Mouse (Mus musculus) testis, adult 2 months (tissue): ENCODE measurements around the gene Prtg. TPM values are rescaled to one million over a fixed set of nuclear protein-coding genes. Genes with fewer than 3 reads are reported as not detected.
A peak's percentile ranks its signal among the peaks of the same experiment; 100 is the strongest.

Experiments
- H3K27ac ChIP-seq: fragments of 200-500 bp; 2 replicates; pipeline ENCODE4 v1.5.1; 2012; ENCODE audit warnings: low read depth, low read length; ENCODE audit not compliant: control insufficient read depth, insufficient read depth
- H3K27me3 ChIP-seq: fragments of 200-500 bp; 2 replicates; pipeline ENCODE4 v1.6.1; 2012; ENCODE audit warnings: mild to moderate bottlenecking, low read length, moderate library complexity; ENCODE audit not compliant: control insufficient read depth, insufficient read depth
- H3K36me3 ChIP-seq: fragments of 200-500 bp; 2 replicates; pipeline ENCODE4 v1.6.1; 2012; ENCODE audit warnings: mild to moderate bottlenecking, low read length; ENCODE audit not compliant: control insufficient read depth, insufficient read depth
- H3K4me1 ChIP-seq: fragments of 200-500 bp; 2 replicates; pipeline ENCODE4 v1.6.1; 2012; ENCODE audit warnings: low read length; ENCODE audit not compliant: control insufficient read depth, insufficient read depth
- H3K4me3 ChIP-seq: fragments of 200-500 bp; 2 replicates; pipeline ENCODE4 v1.5.1; 2012; ENCODE audit warnings: low read depth, mild to moderate bottlenecking, low read length, moderate library complexity, mixed read lengths; ENCODE audit not compliant: control insufficient read depth
- CTCF ChIP-seq: fragments of 200-500 bp; IDR thresholded peaks from 2 replicates; pipeline ENCODE4 v1.5.1; 2012; ENCODE audit warnings: low read depth, mild to moderate bottlenecking, inconsistent platforms, low read length, moderate library complexity; ENCODE audit not compliant: control insufficient read depth, insufficient read depth, insufficient replicate concordance
- POLR2A ChIP-seq: fragments of 200-500 bp; IDR thresholded peaks from 2 replicates; pipeline ENCODE4 v1.6.1; 2012; ENCODE audit warnings: low read depth, mild to moderate bottlenecking, inconsistent platforms, low read length, moderate library complexity; ENCODE audit not compliant: control insufficient read depth
- polyA plus RNA-seq: library from polyadenylated mRNA; depleted of rRNA; stranded (reverse); fragments of >200 nt; gene quantifications from 2 replicates; pipeline ENCODE4 v1.2.3, GENCODE M21; 2012; rRNA removed

The Prtg gene
- 0.10 and 0.32 TPM in 2 replicates for polyA plus RNA-seq

DNA sequence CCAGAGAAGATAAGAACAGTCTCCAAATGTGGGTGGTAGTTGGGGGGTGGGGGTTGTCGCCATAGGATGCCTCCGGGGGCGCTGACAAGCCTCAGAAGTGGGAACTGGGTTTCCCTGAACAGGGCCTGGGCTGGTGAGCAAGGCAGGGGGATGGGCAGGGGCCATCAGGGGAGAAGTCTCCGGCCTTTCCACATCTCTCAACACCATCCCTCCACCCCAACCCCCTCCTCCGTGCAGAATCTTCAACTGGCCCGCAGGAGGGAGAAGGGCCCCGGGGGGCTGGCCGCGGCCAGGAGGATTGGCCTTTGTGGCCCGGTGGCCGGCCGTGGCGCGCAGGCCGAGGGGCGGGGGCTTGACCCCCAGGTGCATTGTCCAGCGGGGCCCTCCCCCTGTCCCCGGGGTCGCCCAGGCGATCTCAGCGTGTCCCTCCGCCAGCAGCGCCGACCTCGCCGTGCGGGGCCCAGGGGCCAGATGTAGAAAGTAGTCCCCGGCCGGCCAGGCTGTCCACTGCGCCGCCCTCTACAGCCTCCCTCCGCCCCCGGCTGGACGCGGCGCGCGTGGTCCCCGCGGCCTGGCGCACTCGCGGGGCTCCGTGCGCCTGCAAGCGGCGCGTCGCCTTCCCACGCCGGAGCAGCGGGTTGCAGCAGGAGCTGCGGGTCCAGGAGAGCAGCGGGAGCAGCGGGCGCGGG, at the start of gene Prtg:
Gene Prtg, plus strand, starts transcription at position 144 of the 689 bp plus-strand sequence.
- TF ChIP-seq POLR2A (no peak), CTCF (no peak)
- Histone ChIP-seq H3K36me3 (no peaks in the 10 kb centered on the region), H3K4me1 (peaks cover 8% of the 10 kb centered on the region), H3K4me3 (peak within 1 kb of the TSS; percentile 60), H3K27me3 (peaks cover 2% of the 10 kb centered on the region; the same call in 1 of the 2 replicates), H3K27ac (no peak within 1 kb of the TSS)

DNA sequence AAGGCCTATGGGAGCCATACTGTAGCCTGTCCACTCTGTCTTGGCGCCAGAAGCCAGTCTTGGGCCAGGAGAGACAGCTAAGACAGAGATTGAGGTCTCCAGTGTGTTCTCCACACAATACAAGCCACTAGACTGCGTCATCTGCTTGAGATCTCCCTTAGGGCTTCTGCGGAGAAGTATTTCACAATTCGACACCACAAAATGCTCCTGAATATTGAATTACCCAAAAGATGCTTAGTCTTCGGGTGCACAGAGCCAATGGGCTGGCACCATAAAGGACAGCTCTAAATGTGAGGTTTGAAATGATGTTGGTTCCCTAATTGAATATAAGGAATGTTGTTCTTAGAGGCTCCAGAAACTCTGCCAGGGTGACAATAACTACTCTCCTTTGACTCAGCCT, 49.5 kb upstream of the Prtg start:
- H3K4me3 ChIP-seq, result no peak overlapping the region
- no peaks in the 10 kb centered on the region for H3K27me3 ChIP-seq
- H3K27ac ChIP-seq, result no peak overlapping the region
- TF ChIP-seq CTCF (no peak), POLR2A (no peak)
- no peaks in the 10 kb centered on the region for H3K36me3 ChIP-seq
- H3K4me1 ChIP-seq, result no peaks in the 10 kb centered on the region

DNA sequence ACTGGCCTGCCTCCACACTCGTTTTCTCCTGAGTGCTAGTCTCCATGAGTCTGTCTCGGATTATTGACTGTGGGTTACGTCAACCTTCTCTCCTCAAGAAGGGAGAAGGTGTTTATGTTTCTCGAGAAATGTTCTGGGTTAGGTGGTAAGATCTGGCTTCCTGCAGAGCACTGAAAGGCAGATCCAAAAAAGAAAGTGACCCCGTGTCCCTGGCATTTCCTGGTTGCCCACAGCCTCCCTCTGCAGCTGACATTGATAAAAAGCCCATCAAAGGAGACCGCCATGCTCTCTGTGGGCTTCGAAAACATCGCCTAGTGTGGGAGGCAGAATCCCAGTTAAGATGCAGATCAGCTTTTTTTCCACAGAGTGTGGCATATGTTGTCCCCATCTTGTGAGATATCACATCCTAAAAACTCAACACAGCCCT, 48.0 kb upstream of the Prtg start:
- H3K4me1 ChIP-seq, result no peaks in the 10 kb centered on the region
- TF ChIP-seq POLR2A (no peak), CTCF (no peak)
- H3K27ac ChIP-seq, result no peak overlapping the region
- H3K27me3 ChIP-seq, result no peaks in the 10 kb centered on the region
- H3K36me3 ChIP-seq, result no peaks in the 10 kb centered on the region
- no peak overlapping the region for H3K4me3 ChIP-seq

DNA sequence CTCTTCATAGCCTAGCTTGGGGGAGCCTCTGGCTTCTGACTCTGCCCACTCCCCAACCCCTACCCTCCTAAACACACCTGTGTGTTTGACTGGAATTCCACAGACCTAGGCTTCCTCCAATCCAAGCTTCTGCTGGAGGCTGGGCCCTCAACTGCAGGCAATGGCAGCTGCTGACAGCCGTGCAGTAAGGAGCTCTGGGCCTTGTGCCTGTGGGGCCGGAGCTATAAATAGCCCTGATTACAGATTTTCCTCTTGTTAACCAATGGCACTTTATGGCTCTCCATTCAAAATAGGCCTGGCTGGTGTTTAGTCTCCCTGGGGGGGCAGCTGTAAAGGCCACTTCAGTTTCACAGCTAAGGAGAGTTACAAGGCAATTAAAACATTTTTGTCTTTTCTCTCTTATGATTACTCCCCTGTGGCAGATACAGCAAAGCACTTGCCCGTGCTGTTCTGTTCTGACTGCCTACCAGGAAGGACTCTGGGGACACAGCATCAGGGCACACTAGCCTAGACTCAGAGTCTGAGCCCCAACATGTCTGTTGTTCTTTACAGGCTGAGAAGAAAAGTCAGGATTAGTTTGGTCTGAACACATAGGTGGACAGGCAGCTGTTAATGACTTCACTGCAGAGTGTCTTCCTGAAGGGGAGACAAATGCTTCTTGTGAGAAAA, 43.5 kb upstream of the Prtg start:
- no peak overlapping the region for H3K4me3 ChIP-seq
- peaks cover 3% of the 10 kb centered on the region for H3K4me1 ChIP-seq
- no peaks in the 10 kb centered on the region for H3K27me3 ChIP-seq
- H3K36me3 ChIP-seq, result no peaks in the 10 kb centered on the region
- no peak overlapping the region for H3K27ac ChIP-seq
- no peak for TF ChIP-seq POLR2A

DNA sequence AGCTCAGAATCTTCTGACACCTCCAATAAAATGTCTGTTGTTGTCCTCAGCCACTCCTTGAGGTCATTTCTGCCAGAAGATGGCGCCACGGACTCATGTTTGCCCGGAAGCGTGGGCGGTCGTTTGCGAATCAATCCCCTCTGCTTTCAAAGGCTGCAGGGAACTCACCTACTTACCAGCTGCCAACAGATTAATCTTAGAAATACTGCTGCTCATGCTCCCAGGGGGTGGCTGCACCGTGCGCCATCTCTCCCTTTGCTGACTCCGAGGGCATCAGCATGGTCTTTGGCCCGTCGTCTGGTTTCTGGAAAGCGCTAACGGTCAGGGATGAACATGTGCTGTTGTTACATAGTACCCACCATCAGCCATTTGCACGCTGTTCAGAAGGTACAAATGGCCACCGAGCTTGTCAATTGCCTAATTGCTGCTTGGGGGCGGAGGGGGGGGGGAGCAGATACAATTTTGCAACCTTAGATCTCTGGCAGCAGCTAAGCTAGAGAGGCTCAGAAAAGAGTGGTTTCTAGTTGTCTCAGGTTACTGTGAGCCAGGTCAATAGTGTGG, 39.8 kb upstream of the Prtg start:
- Histone ChIP-seq H3K27me3 (no peaks in the 10 kb centered on the region), H3K27ac (no peak overlapping the region), H3K4me3 (peak overlapping the region; percentile 47), H3K4me1 (peaks cover 3% of the 10 kb centered on the region), H3K36me3 (no peaks in the 10 kb centered on the region)
- no peak for TF ChIP-seq POLR2A
- TF ChIP-seq CTCF, result peak; percentile 64; the same call in 1 of the 2 replicates

DNA sequence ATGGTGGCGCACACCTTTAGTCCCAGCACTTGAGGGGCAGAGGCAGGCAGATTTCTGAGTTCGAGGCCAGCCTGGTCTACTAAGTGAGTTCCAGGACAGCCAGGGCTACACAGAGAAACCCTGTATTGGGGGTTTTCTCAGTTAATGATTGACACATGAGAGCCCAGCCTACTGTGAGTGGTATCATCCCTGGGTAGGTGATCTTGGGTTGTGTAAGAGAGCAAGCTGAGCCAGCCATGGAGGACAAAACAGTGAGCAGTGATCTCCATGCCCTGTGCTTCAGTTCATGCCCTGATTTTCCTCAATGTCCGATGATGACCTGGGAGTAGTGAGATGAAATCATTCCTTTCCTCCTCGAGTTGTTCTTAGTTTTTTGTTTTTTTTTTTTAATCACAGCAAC, 31.7 kb upstream of the Prtg start:
- no peaks in the 10 kb centered on the region for H3K36me3 ChIP-seq

DNA sequence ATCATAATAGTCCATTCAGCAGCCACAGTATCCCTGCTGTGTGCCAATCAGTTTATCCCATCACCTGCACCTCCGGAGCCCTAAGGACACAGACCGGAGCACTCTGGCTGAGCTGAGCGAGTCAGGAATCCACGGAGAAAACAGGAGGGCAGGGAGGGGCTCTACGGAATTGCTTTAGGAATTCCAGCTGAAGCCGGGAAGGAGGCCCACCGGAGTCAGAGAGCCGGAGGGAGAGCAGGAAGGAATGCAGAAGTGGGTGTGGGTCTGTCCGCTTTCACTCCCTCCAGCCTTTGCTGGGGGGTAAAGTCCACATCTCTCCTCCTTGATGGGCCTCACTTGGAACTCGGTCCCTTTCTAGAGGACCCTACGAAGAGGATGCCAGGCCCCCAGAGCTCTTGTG, 27.7 kb upstream of the Prtg start:
- Histone ChIP-seq H3K27ac (no peak overlapping the region), H3K4me1 (no peaks in the 10 kb centered on the region), H3K36me3 (no peaks in the 10 kb centered on the region), H3K27me3 (no peaks in the 10 kb centered on the region), H3K4me3 (no peak overlapping the region)
- no peak for TF ChIP-seq POLR2A
- TF ChIP-seq CTCF, result no peak

More for the DNA sequence above, 31.7 kb upstream of the Prtg start:
- H3K27ac ChIP-seq, result no peak overlapping the region
- H3K27me3 ChIP-seq, result no peaks in the 10 kb centered on the region
- no peak for TF ChIP-seq POLR2A
- TF ChIP-seq CTCF, result no peak
- no peaks in the 10 kb centered on the region for H3K4me1 ChIP-seq
- H3K4me3 ChIP-seq, result no peak overlapping the region
